Mouse (Mus musculus) cortical plate, adult 2 months (tissue): Measurements from ENCODE around the gene Ssna1.

Experiments used
- CTCF ChIP-seq: fragments of 200-500 bp; IDR thresholded peaks from 2 replicates; pipeline ENCODE4 v1.5.1; 2011; ENCODE audit warnings: mild to moderate bottlenecking, control low read depth, low read length; ENCODE audit not compliant: insufficient read depth; ENCODE audit errors: extremely low read depth
- POLR2A ChIP-seq: fragments of 200-500 bp; IDR thresholded peaks from 2 replicates; pipeline ENCODE4 v1.6.1; 2011; ENCODE audit warnings: mild to moderate bottlenecking, low read length, control low read depth; ENCODE audit not compliant: insufficient read depth; ENCODE audit errors: extremely low read depth

DNA sequence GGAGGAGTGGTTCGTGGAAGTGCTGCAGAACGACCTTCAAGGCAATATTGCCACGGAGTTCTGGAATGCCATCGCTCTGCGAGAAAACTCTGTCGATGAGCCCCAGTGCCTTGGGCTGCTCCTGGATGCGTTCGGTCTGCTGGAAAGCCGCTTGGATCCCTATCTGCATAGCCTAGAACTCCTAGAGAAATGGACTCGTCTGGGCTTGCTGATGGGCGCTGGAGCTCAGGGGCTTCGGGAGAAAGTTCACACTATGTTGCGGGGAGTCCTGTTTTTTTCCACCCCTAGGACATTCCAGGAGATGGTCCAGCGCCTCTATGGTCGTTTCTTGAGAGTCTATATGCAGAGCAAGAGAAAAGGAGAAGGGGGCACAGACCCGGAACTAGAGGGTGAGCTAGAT, 772 bp upstream of the Ssna1 start:
- TF ChIP-seq CTCF (no peak), POLR2A (no peak)
